Mouse (Mus musculus): Measurements from ENCODE around the gene Slc4a11. TPM values are rescaled to one million over a fixed set of nuclear protein-coding genes. Genes with fewer than 3 reads are reported as not detected.

The Slc4a11 gene
- polyA plus RNA-seq, 1 experiment = 13.6 TPM

- H3K4me3 ChIP-seq (ENCODE audit: control insufficient read depth, insufficient read depth, low read length) = no peak overlapping the region
- no peak overlapping the region for H3K27ac ChIP-seq (ENCODE audit: control insufficient read depth, insufficient read depth, low read length)
- H3K27me3 ChIP-seq (ENCODE audit: control insufficient read depth, insufficient read depth, low read length) = no peaks in the 10 kb centered on the region
- 69% methylated on average over 2 of the region's 2 CpGs for WGBS
- no peak for TF ChIP-seq POLR2A (IDR thresholded peaks at IDR 0.05; ENCODE audit: control insufficient read depth, extremely low read depth, insufficient read depth, low read length, poor library complexity)
- no peak for TF ChIP-seq CTCF (IDR thresholded peaks at IDR 0.05; ENCODE audit: borderline replicate concordance, control insufficient read depth, extremely low read depth, insufficient read depth, low read length, poor library complexity)
- no peak for DNase-seq
- no peaks in the 10 kb centered on the region for H3K36me3 ChIP-seq (ENCODE audit: control insufficient read depth, insufficient read depth, low read length)
- H3K4me1 ChIP-seq (replicated peaks; ENCODE audit: control insufficient read depth, insufficient read depth, low read length) = no peaks in the 10 kb centered on the region
These were observed 8.3 kb downstream of the Slc4a11 start for GRCm38 (mm10) chr2:130689011-130689410.

- H3K4me3 ChIP-seq (ENCODE audit: control insufficient read depth, insufficient read depth, low read length) = no peak overlapping the region
- H3K4me1 ChIP-seq (replicated peaks; ENCODE audit: control insufficient read depth, insufficient read depth, low read length) = no peaks in the 10 kb centered on the region
- peaks cover 2% of the 10 kb centered on the region; the same call in 1 of the 2 replicates for H3K36me3 ChIP-seq (ENCODE audit: control insufficient read depth, insufficient read depth, low read length)
- no peak overlapping the region for H3K27ac ChIP-seq (ENCODE audit: control insufficient read depth, insufficient read depth, low read length)
- no peaks in the 10 kb centered on the region for H3K27me3 ChIP-seq (ENCODE audit: control insufficient read depth, insufficient read depth, low read length)
- DNase-seq = no peak
- 93% methylated on average over 9 of the region's 9 CpGs for WGBS
- TF ChIP-seq CTCF (IDR thresholded peaks at IDR 0.05; ENCODE audit: borderline replicate concordance, control insufficient read depth, extremely low read depth, insufficient read depth, low read length, poor library complexity) (no peak), POLR2A (IDR thresholded peaks at IDR 0.05; ENCODE audit: control insufficient read depth, extremely low read depth, insufficient read depth, low read length, poor library complexity) (no peak)
These were observed 11.9 kb downstream of the Slc4a11 start for GRCm38 (mm10) chr2:130685426-130685825.

GRCm38 (mm10) chr2:130681531-130681930, 15.8 kb downstream of the Slc4a11 start:
- Histone ChIP-seq H3K4me1 (replicated peaks; ENCODE audit: control insufficient read depth, insufficient read depth, low read length) (no peaks in the 10 kb centered on the region), H3K36me3 (ENCODE audit: control insufficient read depth, insufficient read depth, low read length) (peaks cover 39% of the 10 kb centered on the region), H3K4me3 (ENCODE audit: control insufficient read depth, insufficient read depth, low read length) (no peak overlapping the region), H3K27ac (ENCODE audit: control insufficient read depth, insufficient read depth, low read length) (no peak overlapping the region), H3K27me3 (ENCODE audit: control insufficient read depth, insufficient read depth, low read length) (no peaks in the 10 kb centered on the region)
- no peak for TF ChIP-seq POLR2A (IDR thresholded peaks at IDR 0.05; ENCODE audit: control insufficient read depth, extremely low read depth, insufficient read depth, low read length, poor library complexity)
- no peak for DNase-seq
- WGBS = over 99% methylated on average over 3 of the region's 3 CpGs

GRCm38 (mm10) chr2:130679899-130680298, 17.4 kb downstream of the Slc4a11 start:
- H3K27ac ChIP-seq (ENCODE audit: control insufficient read depth, insufficient read depth, low read length) = no peak overlapping the region
- no peaks in the 10 kb centered on the region for H3K4me1 ChIP-seq (replicated peaks; ENCODE audit: control insufficient read depth, insufficient read depth, low read length)
- TF ChIP-seq CTCF (IDR thresholded peaks at IDR 0.05; ENCODE audit: borderline replicate concordance, control insufficient read depth, extremely low read depth, insufficient read depth, low read length, poor library complexity) (no peak), POLR2A (IDR thresholded peaks at IDR 0.05; ENCODE audit: control insufficient read depth, extremely low read depth, insufficient read depth, low read length, poor library complexity) (no peak)
- H3K27me3 ChIP-seq (ENCODE audit: control insufficient read depth, insufficient read depth, low read length) = no peaks in the 10 kb centered on the region
- no peak for DNase-seq
- H3K4me3 ChIP-seq (ENCODE audit: control insufficient read depth, insufficient read depth, low read length) = no peak overlapping the region
- WGBS = 99% methylated on average over 6 of the region's 6 CpGs
- peaks cover 56% of the 10 kb centered on the region for H3K36me3 ChIP-seq (ENCODE audit: control insufficient read depth, insufficient read depth, low read length)

- 95% methylated on average over 12 of the region's 12 CpGs for WGBS
- Histone ChIP-seq H3K27ac (ENCODE audit: control insufficient read depth, insufficient read depth, low read length) (no peak overlapping the region), H3K4me1 (replicated peaks; ENCODE audit: control insufficient read depth, insufficient read depth, low read length) (no peaks in the 10 kb centered on the region), H3K4me3 (ENCODE audit: control insufficient read depth, insufficient read depth, low read length) (no peak overlapping the region), H3K36me3 (ENCODE audit: control insufficient read depth, insufficient read depth, low read length) (peaks cover 63% of the 10 kb centered on the region), H3K27me3 (ENCODE audit: control insufficient read depth, insufficient read depth, low read length) (no peaks in the 10 kb centered on the region)
- DNase-seq = no peak
- TF ChIP-seq POLR2A (IDR thresholded peaks at IDR 0.05; ENCODE audit: control insufficient read depth, extremely low read depth, insufficient read depth, low read length, poor library complexity) = no peak
- no peak for TF ChIP-seq CTCF (IDR thresholded peaks at IDR 0.05; ENCODE audit: borderline replicate concordance, control insufficient read depth, extremely low read depth, insufficient read depth, low read length, poor library complexity)
These were observed 18.2 kb downstream of the Slc4a11 start for GRCm38 (mm10) chr2:130679154-130679553.

GRCm38 (mm10) chr2:130677211-130677610, 20.1 kb downstream of the Slc4a11 start:
- Histone ChIP-seq H3K27ac (ENCODE audit: control insufficient read depth, insufficient read depth, low read length) (no peak overlapping the region), H3K4me3 (ENCODE audit: control insufficient read depth, insufficient read depth, low read length) (no peak overlapping the region), H3K36me3 (ENCODE audit: control insufficient read depth, insufficient read depth, low read length) (peaks cover 80% of the 10 kb centered on the region), H3K4me1 (replicated peaks; ENCODE audit: control insufficient read depth, insufficient read depth, low read length) (no peaks in the 10 kb centered on the region), H3K27me3 (ENCODE audit: control insufficient read depth, insufficient read depth, low read length) (no peaks in the 10 kb centered on the region)
- TF ChIP-seq POLR2A (IDR thresholded peaks at IDR 0.05; ENCODE audit: control insufficient read depth, extremely low read depth, insufficient read depth, low read length, poor library complexity) (no peak), CTCF (IDR thresholded peaks at IDR 0.05; ENCODE audit: borderline replicate concordance, control insufficient read depth, extremely low read depth, insufficient read depth, low read length, poor library complexity) (no peak)
- WGBS = 92% methylated on average over 10 of the region's 10 CpGs
- DNase-seq = no peak

GRCm38 (mm10) chr2:130667559-130667958, 29.8 kb downstream of the Slc4a11 start, which contains the start of gene Itpa:
Itpa (plus strand) TSS chr2:130667610.
- peak; percentile 90 for DNase-seq
- H3K4me3 ChIP-seq (ENCODE audit: control insufficient read depth, insufficient read depth, low read length) = peak within 1 kb of the TSS; percentile 63
- under 1% methylated on average over 31 of the region's 31 CpGs for WGBS
- peaks cover 12% of the 10 kb centered on the region for H3K36me3 ChIP-seq (ENCODE audit: control insufficient read depth, insufficient read depth, low read length)
- H3K27me3 ChIP-seq (ENCODE audit: control insufficient read depth, insufficient read depth, low read length) = no peaks in the 10 kb centered on the region
- H3K27ac ChIP-seq (ENCODE audit: control insufficient read depth, insufficient read depth, low read length) = no peak within 1 kb of the TSS
- H3K4me1 ChIP-seq (replicated peaks; ENCODE audit: control insufficient read depth, insufficient read depth, low read length) = peaks cover 17% of the 10 kb centered on the region
- TF ChIP-seq CTCF (IDR thresholded peaks at IDR 0.05; ENCODE audit: borderline replicate concordance, control insufficient read depth, extremely low read depth, insufficient read depth, low read length, poor library complexity) (peak; percentile 88), POLR2A (IDR thresholded peaks at IDR 0.05; ENCODE audit: control insufficient read depth, extremely low read depth, insufficient read depth, low read length, poor library complexity) (peak; percentile 53; the same call in 1 of the 2 replicates)

Data from thymus, adult 2 months (tissue).